Mouse (Mus musculus): ENCODE measurements around the gene Med13l. TPM values are rescaled to one million over a fixed set of nuclear protein-coding genes. Genes with fewer than 3 reads are reported as not detected.
A peak's percentile ranks its signal among the peaks of the same experiment; 100 is the strongest.

Gene Med13l
- polyA plus RNA-seq, 1 experiment from 2014 or later: 15.3 TPM

GRCm38 (mm10) chr5:118763353-118763752, 202.9 kb downstream of the Med13l start:
- WGBS: 58% methylated on average over 5 of the region's 5 CpGs
- Histone ChIP-seq H3K9ac (no peak overlapping the region), H3K27ac (no peak overlapping the region), H3K4me2 (no peak overlapping the region), H3K36me3 (peaks cover 66% of the 10 kb centered on the region), H3K4me3 (no peak overlapping the region), H3K9me3 (no peaks in the 10 kb centered on the region), H3K4me1 (replicated peaks) (no peaks in the 10 kb centered on the region), H3K27me3 (no peaks in the 10 kb centered on the region)
- no peak for ATAC-seq (ENCODE audit: low FRiP score)

DNA sequence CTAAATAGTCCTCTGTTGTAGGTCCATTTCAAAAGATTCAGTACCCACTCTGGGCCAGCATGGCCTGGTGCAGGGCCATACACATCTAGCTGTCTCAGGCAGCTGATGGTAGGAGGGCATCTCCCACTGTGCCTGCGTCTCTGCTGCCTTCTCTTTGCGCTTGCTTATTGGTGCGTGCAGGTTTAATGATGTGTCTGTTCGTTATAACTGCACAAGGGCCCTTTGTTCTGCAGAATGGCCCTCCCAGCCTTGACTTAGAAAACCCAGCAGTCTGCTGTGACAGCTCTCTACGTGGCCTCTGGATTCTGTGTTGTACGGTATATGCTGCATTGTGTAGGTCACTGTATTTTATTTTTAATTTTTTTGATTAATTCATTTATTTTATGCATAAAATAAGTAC, 208.7 kb downstream of the Med13l start:
- peak; percentile 54; the same call in 1 of the 2 replicates for ATAC-seq (ENCODE audit: low FRiP score)

DNA sequence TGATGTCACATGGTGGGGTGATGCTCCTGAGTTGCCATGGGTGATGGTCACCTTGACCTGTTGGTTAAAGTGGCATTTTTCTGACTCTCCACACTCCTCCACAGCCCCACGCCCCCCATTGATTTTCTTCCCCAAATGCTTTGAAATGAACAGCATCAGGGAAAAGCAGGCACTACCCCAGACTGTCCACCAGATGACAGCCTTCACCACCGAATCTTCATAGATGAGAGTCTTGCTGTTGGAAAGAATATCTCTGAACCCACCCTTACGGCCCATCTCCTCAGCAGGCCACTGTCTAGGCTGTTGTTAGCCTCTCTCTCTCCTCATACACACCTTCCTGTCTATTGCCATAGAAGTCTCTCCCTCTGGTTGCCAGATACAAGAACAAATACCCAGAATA, 213.4 kb downstream of the Med13l start:
- no peak overlapping the region for H3K27ac ChIP-seq
- no peak; the same call in 1 of the 2 replicates for ATAC-seq (ENCODE audit: low FRiP score)

More for the DNA sequence above, 208.7 kb downstream of the Med13l start:
- 16% methylated on average over 6 of the region's 6 CpGs for WGBS
- Histone ChIP-seq H3K4me2 (no peak overlapping the region), H3K9me3 (no peaks in the 10 kb centered on the region), H3K4me3 (no peak overlapping the region), H3K27me3 (peaks cover 9% of the 10 kb centered on the region; the same call in 1 of the 2 replicates), H3K36me3 (peaks cover 11% of the 10 kb centered on the region), H3K4me1 (replicated peaks) (peaks cover 11% of the 10 kb centered on the region), H3K27ac (peak overlapping the region; percentile 60), H3K9ac (no peak overlapping the region)

DNA sequence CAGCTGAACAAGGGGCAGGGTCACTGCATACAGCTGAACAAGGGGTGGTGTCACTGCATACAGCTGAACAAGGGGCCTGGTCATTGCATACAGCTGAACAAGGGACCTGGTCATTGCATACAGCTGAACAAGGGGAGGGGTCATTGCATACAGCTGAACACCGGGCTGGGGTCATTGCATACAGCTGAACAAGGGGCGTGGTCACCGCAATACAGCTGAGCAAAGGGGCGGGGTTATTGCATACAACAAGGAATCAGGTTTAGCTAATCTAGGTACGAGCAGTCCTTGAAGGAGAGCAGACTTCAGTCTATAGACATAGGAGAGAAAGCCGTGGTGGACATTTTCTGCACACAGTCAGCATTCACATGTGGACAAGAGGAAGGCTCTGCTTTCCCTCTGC, 215.9 kb downstream of the Med13l start:
- no peak overlapping the region for H3K27ac ChIP-seq
- H3K27me3 ChIP-seq: peaks cover 27% of the 10 kb centered on the region
- no peaks in the 10 kb centered on the region for H3K9me3 ChIP-seq
- ATAC-seq (ENCODE audit: low FRiP score): no peak
- no peak overlapping the region for H3K4me3 ChIP-seq
- no peak overlapping the region for H3K4me2 ChIP-seq
- H3K4me1 ChIP-seq (replicated peaks): no peaks in the 10 kb centered on the region
- H3K36me3 ChIP-seq: no peaks in the 10 kb centered on the region
- no peak overlapping the region for H3K9ac ChIP-seq
- WGBS: 78% methylated on average over 6 of the region's 6 CpGs

More for the DNA sequence above, 213.4 kb downstream of the Med13l start:
- H3K4me3 ChIP-seq: no peak overlapping the region
- H3K36me3 ChIP-seq: no peaks in the 10 kb centered on the region
- H3K9me3 ChIP-seq: no peaks in the 10 kb centered on the region
- 25% methylated on average over 3 of the region's 3 CpGs for WGBS
- no peak overlapping the region for H3K4me2 ChIP-seq
- no peak overlapping the region for H3K9ac ChIP-seq
- H3K27me3 ChIP-seq: peaks cover 16% of the 10 kb centered on the region; the same call in 1 of the 2 replicates
- H3K4me1 ChIP-seq (replicated peaks): peaks cover 9% of the 10 kb centered on the region

DNA sequence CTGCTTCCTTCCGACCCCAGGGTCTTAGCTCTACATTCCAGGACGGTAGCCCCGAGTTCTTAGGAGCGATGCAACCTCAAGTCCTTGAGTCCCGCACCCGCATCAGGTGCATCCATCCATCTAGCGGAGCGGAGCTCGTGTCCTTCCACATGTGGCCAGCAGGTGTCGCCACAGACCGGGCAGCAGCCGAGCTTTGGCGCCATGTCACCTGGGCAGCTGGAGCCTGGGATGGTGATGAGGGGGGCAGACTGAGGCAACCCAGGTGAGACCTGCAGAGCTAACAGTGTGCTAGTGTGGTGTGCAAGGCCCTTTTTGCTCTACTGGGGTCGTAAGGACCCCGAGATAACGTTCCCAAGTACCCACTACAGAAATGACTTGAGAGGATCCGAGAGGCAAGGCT, 221.1 kb downstream of the Med13l start:
- 12% methylated on average over 17 of the region's 17 CpGs for WGBS
- no peaks in the 10 kb centered on the region for H3K4me1 ChIP-seq (replicated peaks)
- peaks cover 34% of the 10 kb centered on the region for H3K27me3 ChIP-seq
- 0 out of 2 replicates have a peak, but pooled peaks have one; percentile 36 for ATAC-seq (ENCODE audit: low FRiP score)
- H3K4me2 ChIP-seq: no peak overlapping the region
- no peaks in the 10 kb centered on the region for H3K9me3 ChIP-seq
- no peak overlapping the region for H3K4me3 ChIP-seq
- no peaks in the 10 kb centered on the region for H3K36me3 ChIP-seq
- no peak overlapping the region for H3K27ac ChIP-seq
- no peak overlapping the region for H3K9ac ChIP-seq

DNA sequence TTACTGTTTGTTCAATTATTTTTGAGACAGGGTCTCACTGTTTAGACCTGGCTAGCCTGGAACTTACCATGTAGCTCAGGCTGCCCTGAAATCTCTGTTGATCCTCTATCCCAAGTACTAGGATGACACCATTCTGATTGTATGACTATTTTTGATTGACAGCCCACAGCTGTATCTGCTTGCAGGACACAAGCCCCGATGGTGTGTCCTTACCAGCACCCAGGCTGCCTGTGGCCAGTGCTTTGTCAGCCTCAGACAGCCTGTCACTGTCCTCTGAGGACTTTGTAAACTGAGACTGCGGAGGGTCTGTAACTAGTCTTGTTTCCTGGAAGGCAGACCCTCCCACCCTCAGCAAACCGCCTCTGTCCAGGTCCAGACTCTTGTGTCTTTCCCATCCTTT, 221.7 kb downstream of the Med13l start:
- no peaks in the 10 kb centered on the region for H3K4me1 ChIP-seq (replicated peaks)
- no peaks in the 10 kb centered on the region for H3K9me3 ChIP-seq
- no peak for ATAC-seq (ENCODE audit: low FRiP score)
- no peak overlapping the region for H3K27ac ChIP-seq
- H3K9ac ChIP-seq: no peak overlapping the region
- H3K27me3 ChIP-seq: peaks cover 34% of the 10 kb centered on the region
- 91% methylated on average over 3 of the region's 3 CpGs for WGBS
- H3K4me2 ChIP-seq: no peak overlapping the region
- H3K36me3 ChIP-seq: no peaks in the 10 kb centered on the region
- H3K4me3 ChIP-seq: no peak overlapping the region

GRCm38 (mm10) chr5:118789226-118789625, 228.7 kb downstream of the Med13l start:
- 0 out of 2 replicates have a peak, but pooled peaks cover 5% of the 10 kb centered on the region for H3K9me3 ChIP-seq
- H3K36me3 ChIP-seq: 0 out of 2 replicates have a peak, but pooled peaks cover 2% of the 10 kb centered on the region
- no peaks in the 10 kb centered on the region for H3K27me3 ChIP-seq
- no peak for ATAC-seq (ENCODE audit: low FRiP score)
- no peak overlapping the region for H3K9ac ChIP-seq
- 90% methylated on average over 11 of the region's 11 CpGs for WGBS
- H3K27ac ChIP-seq: no peak overlapping the region
- no peak overlapping the region for H3K4me2 ChIP-seq
- H3K4me1 ChIP-seq (replicated peaks): no peaks in the 10 kb centered on the region
- H3K4me3 ChIP-seq: no peak overlapping the region

GRCm38 (mm10) chr5:118789776-118790175, 229.3 kb downstream of the Med13l start:
- Histone ChIP-seq H3K9me3 (0 out of 2 replicates have a peak, but pooled peaks cover 5% of the 10 kb centered on the region), H3K36me3 (0 out of 2 replicates have a peak, but pooled peaks cover 2% of the 10 kb centered on the region), H3K4me3 (no peak overlapping the region), H3K4me1 (replicated peaks) (no peaks in the 10 kb centered on the region), H3K27me3 (no peaks in the 10 kb centered on the region), H3K9ac (no peak overlapping the region), H3K4me2 (no peak overlapping the region), H3K27ac (no peak overlapping the region)
- 78% methylated on average over 9 of the region's 9 CpGs for WGBS
- no peak for ATAC-seq (ENCODE audit: low FRiP score)

- H3K4me2 ChIP-seq: no peak overlapping the region
- WGBS: 90% methylated on average over 11 of the region's 11 CpGs
- peaks cover 11% of the 10 kb centered on the region; the same call in 1 of the 2 replicates for H3K27me3 ChIP-seq
- H3K9ac ChIP-seq: no peak overlapping the region
- 0 out of 2 replicates have a peak, but pooled peaks cover under 1% of the 10 kb centered on the region for H3K36me3 ChIP-seq
- no peaks in the 10 kb centered on the region for H3K9me3 ChIP-seq
- no peak for ATAC-seq (ENCODE audit: low FRiP score)
- H3K4me3 ChIP-seq: no peak overlapping the region
- H3K27ac ChIP-seq: no peak overlapping the region
- no peaks in the 10 kb centered on the region for H3K4me1 ChIP-seq (replicated peaks)
Measured at GRCm38 (mm10) chr5:118797811-118798210, 237.3 kb downstream of the Med13l start.

GRCm38 (mm10) chr5:118801592-118801991, 241.1 kb downstream of the Med13l start:
- Histone ChIP-seq H3K4me3 (no peak overlapping the region), H3K27me3 (0 out of 2 replicates have a peak, but pooled peaks cover 4% of the 10 kb centered on the region), H3K9me3 (no peaks in the 10 kb centered on the region), H3K9ac (no peak overlapping the region), H3K4me2 (no peak overlapping the region), H3K36me3 (no peaks in the 10 kb centered on the region), H3K27ac (no peak overlapping the region), H3K4me1 (replicated peaks) (no peaks in the 10 kb centered on the region; the same call in 1 of the 2 replicates)
- no peak for ATAC-seq (ENCODE audit: low FRiP score)
- 36% methylated on average over 5 of the region's 5 CpGs for WGBS

DNA sequence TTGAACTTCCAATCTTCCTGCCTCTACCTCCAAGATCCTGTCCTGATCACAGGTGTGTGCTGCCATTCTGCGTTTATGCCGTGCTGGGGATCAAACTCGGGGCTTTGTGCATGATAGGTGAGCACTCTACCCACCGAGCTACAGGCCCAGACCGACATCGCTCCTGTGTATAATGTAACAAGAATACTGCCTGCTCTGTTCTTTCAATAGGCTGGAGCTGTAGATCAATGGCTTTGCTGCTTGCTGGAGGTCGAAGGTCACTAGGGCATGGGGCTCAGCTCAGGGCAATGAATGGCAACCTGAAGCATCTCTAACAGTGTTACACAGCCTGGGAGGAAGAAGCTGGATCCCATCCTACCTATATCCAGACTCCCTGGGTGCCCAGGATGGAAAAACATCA, 241.6 kb downstream of the Med13l start:
- no peak overlapping the region for H3K27ac ChIP-seq
- no peaks in the 10 kb centered on the region for H3K9me3 ChIP-seq
- H3K9ac ChIP-seq: no peak overlapping the region
- no peak for ATAC-seq (ENCODE audit: low FRiP score)
- H3K4me2 ChIP-seq: no peak overlapping the region
- H3K4me1 ChIP-seq (replicated peaks): no peaks in the 10 kb centered on the region; the same call in 1 of the 2 replicates
- 0 out of 2 replicates have a peak, but pooled peaks cover 4% of the 10 kb centered on the region for H3K27me3 ChIP-seq
- 67% methylated on average over 7 of the region's 7 CpGs for WGBS
- no peaks in the 10 kb centered on the region for H3K36me3 ChIP-seq
- no peak overlapping the region for H3K4me3 ChIP-seq

DNA sequence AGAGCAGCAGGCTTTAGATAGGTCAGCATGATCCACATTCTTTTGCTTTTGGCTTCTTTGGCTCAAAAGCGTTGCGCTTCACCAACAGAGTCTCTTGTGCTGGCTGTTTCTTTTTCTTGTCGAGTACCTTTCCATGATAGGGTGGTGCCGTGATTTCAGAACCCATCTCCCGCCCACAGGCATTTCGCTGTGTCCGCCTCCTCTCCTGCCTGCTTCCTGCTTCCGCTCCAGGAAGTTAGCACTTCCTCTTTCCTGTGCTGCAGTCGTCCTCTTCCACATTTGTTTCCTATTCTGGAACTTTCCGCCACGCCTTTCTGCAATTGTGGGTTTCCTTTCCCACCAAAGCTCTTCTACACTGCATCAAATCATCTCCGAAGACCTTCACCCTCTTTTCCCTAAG, 248.5 kb downstream of the Med13l start:
- H3K4me1 ChIP-seq (replicated peaks): no peaks in the 10 kb centered on the region
- WGBS: 90% methylated on average over 12 of the region's 12 CpGs
- no peaks in the 10 kb centered on the region for H3K9me3 ChIP-seq
- H3K4me3 ChIP-seq: no peak overlapping the region
- H3K27me3 ChIP-seq: no peaks in the 10 kb centered on the region
- no peak overlapping the region for H3K4me2 ChIP-seq
- no peak overlapping the region for H3K27ac ChIP-seq
- no peak for ATAC-seq (ENCODE audit: low FRiP score)
- no peak overlapping the region for H3K9ac ChIP-seq
- no peaks in the 10 kb centered on the region for H3K36me3 ChIP-seq

GRCm38 (mm10) chr5:118809588-118809987, 249.1 kb downstream of the Med13l start:
- Histone ChIP-seq H3K27ac (no peak overlapping the region), H3K9ac (no peak overlapping the region), H3K4me1 (replicated peaks) (no peaks in the 10 kb centered on the region), H3K4me2 (no peak overlapping the region), H3K4me3 (no peak overlapping the region), H3K9me3 (no peaks in the 10 kb centered on the region), H3K27me3 (no peaks in the 10 kb centered on the region), H3K36me3 (no peaks in the 10 kb centered on the region)
- WGBS: 81% methylated on average over 5 of the region's 5 CpGs
- ATAC-seq (ENCODE audit: low FRiP score): no peak

All from hindbrain, embryonic 13.5 days (tissue).